Comparison of ENCODE assay signal across 9 mouse cellular contexts in genomic region chr11:99189154-99189582, GRCm38 (mm10). TPM values are rescaled to one million over a fixed set of nuclear protein-coding genes. Genes with fewer than 3 reads are reported as not detected.
A peak's percentile ranks its signal among the peaks of the same experiment; 100 is the strongest.
DNase-seq lines count a peak whose midpoint lies in the region; ATAC-seq and TF ChIP-seq lines count a peak whose summit lies in the region.
"Had no signal": no experiment of that assay in that cellular context is flagged by ENCODE, and none has a peak within 500 bp of the region (broad histone marks: within the 10 kb centered on the region; RNA-seq: fewer than 3 reads in every experiment).

No protein-coding gene starts in this region.

- no peak overlapping the region for H3K4me2 ChIP-seq in kidney, embryonic 16.5 days (replicated peaks; ENCODE audit: low read depth, low read length)
- no peak overlapping the region for H3K4me2 ChIP-seq in limb, embryonic 13.5 days (replicated peaks)

- H3K4me3 ChIP-seq in kidney, embryonic 16.5 days (ENCODE audit: low read length) = no peak overlapping the region
- H3K4me3 ChIP-seq in G1E (ENCODE audit: low read depth, low read length) = no peak overlapping the region
- no peak overlapping the region for H3K4me3 ChIP-seq in limb, embryonic 13.5 days
- H3K4me3 ChIP-seq: erythroblast, embryonic 14.5 days had no signal

- peak; percentile 77 for TF ChIP-seq CTCF in G1E (IDR thresholded peaks at IDR 0.05; ENCODE audit: low read depth, low read length)

- no peaks in the 10 kb centered on the region for H3K9me3 ChIP-seq in kidney, embryonic 16.5 days (ENCODE audit: low read length)
- no peaks in the 10 kb centered on the region; the same call in 1 of the 2 replicates for H3K9me3 ChIP-seq in G1E (replicated peaks)
- H3K9me3 ChIP-seq in limb, embryonic 13.5 days = no peaks in the 10 kb centered on the region

- H3K9ac ChIP-seq in kidney, embryonic 16.5 days (replicated peaks; ENCODE audit: low read length) = no peak overlapping the region
- peak overlapping the region; percentile 31; the same call in 1 of the 2 replicates for H3K9ac ChIP-seq in limb, embryonic 13.5 days

- 17% methylated on average over 14 of the region's 14 CpGs for WGBS in kidney, embryonic 16.5 days
- 20% methylated on average over 14 of the region's 14 CpGs for WGBS in limb, embryonic 13.5 days

- no peak overlapping the region for H3K27ac ChIP-seq in kidney, embryonic 16.5 days (ENCODE audit: low read length)
- no peak overlapping the region for H3K27ac ChIP-seq in limb, embryonic 13.5 days

- no peaks in the 10 kb centered on the region for H3K36me3 ChIP-seq in kidney, embryonic 16.5 days (ENCODE audit: insufficient read depth, low read length)
- H3K36me3 ChIP-seq in G1E (replicated peaks) = no peaks in the 10 kb centered on the region
- H3K36me3 ChIP-seq in limb, embryonic 13.5 days = no peaks in the 10 kb centered on the region

- no peak for ATAC-seq in kidney, embryonic 16.5 days (ENCODE audit: low FRiP score, low TSS enrichment)
- ATAC-seq in G1E (ENCODE audit: extremely low read depth, insufficient number of reproducible peaks, low FRiP score, poor library complexity, severe bottlenecking) = no peak
- no peak for ATAC-seq in limb, embryonic 13.5 days (ENCODE audit: low FRiP score, low read depth)

- DNase-seq in kidney, adult 18-20 months = peak; percentile 64
- peak; percentile 13 for DNase-seq in G1E (ENCODE audit: low spot score)
- DNase-seq in cerebellum, adult 11 months = peak; percentile 51
- DNase-seq in gastrocnemius, postnatal 10 days = peak; percentile 58
- DNase-seq in retina, adult 2 months (ENCODE audit: low read depth, low spot score) = peak; percentile 22
- peak; percentile 81 for DNase-seq in thymus, postnatal 4 days

- H3K27me3 ChIP-seq in kidney, embryonic 16.5 days (ENCODE audit: insufficient read depth, low read length) = peaks cover 4% of the 10 kb centered on the region; the same call in 1 of the 2 replicates
- peaks cover 18% of the 10 kb centered on the region for H3K27me3 ChIP-seq in G1E (ENCODE audit: insufficient read depth, low read length)
- peaks cover 16% of the 10 kb centered on the region; the same call in 1 of the 2 replicates for H3K27me3 ChIP-seq in limb, embryonic 13.5 days

- H3K4me1 ChIP-seq in kidney, embryonic 16.5 days (ENCODE audit: insufficient read depth, low read length) = no peaks in the 10 kb centered on the region
- H3K4me1 ChIP-seq in G1E (ENCODE audit: insufficient read depth, low read depth, low read length) = no peaks in the 10 kb centered on the region
- 0 out of 2 replicates have a peak, but pooled peaks cover 5% of the 10 kb centered on the region for H3K4me1 ChIP-seq in limb, embryonic 13.5 days

RNA-seq across cellular contexts. Expression of gene Ccr7, which starts 34.3 kb away (rescaled TPM):
- 0.19 and 0.41 TPM in 2 replicates for polyA plus RNA-seq in kidney, embryonic 16.5 days (2015; fragmentation: Nextera tagmentation; extraction: Ambion mirVana)
- total RNA-seq in G1E (2014; fragmentation: Nextera tagmentation) (not detected in 2 replicates), G1E (2017) (0.11 TPM in 1 of 2 replicates, not detected in the other)
- not detected in 2 replicates for polyA plus RNA-seq in G1E (2012)
- under 1 TPM; 0.14 to 0.23 TPM for total RNA-seq in gastrocnemius, postnatal 10 days (2021)
- 0.39 and 0.83 TPM in 2 replicates for polyA plus RNA-seq in limb, embryonic 13.5 days (2015; fragmentation: Nextera tagmentation; extraction: Ambion mirVana)
- polyA plus RNA-seq: erythroblast, embryonic 14.5 days had no signal

RNA-seq across cellular contexts. Expression of gene Smarce1, which starts 41.6 kb away (rescaled TPM):
- 260 and 277 TPM in 2 replicates for polyA plus RNA-seq in kidney, embryonic 16.5 days (2015; fragmentation: Nextera tagmentation; extraction: Ambion mirVana)
- total RNA-seq in G1E (2014; fragmentation: Nextera tagmentation) = 168 and 175 TPM in 2 replicates
- total RNA-seq in G1E (2017) = 144 and 160 TPM in 2 replicates
- 373 and 391 TPM in 2 replicates for polyA plus RNA-seq in G1E (2012)
- 10 to 100 TPM; 55.5 to 63.5 TPM for total RNA-seq in gastrocnemius, postnatal 10 days (2021)
- polyA plus RNA-seq in limb, embryonic 13.5 days (2015; fragmentation: Nextera tagmentation; extraction: Ambion mirVana) = 327 and 346 TPM in 2 replicates

RNA-seq across cellular contexts. Expression of gene Krt222, which starts 54.7 kb away (rescaled TPM):
- 0.26 and 0.31 TPM in 2 replicates for polyA plus RNA-seq in kidney, embryonic 16.5 days (2015; fragmentation: Nextera tagmentation; extraction: Ambion mirVana)
- not detected in 2 replicates for total RNA-seq in G1E (2014; fragmentation: Nextera tagmentation)
- total RNA-seq in G1E (2017) = 0.05 and 0.17 TPM in 2 replicates
- polyA plus RNA-seq in G1E (2012) = not detected in 2 replicates
- 10 to 100 TPM in 1 of 2 experiments, 1 to 10 TPM in 1; 9.3 to 11.7 TPM for total RNA-seq in gastrocnemius, postnatal 10 days (2021)
- polyA plus RNA-seq in limb, embryonic 13.5 days (2015; fragmentation: Nextera tagmentation; extraction: Ambion mirVana) = 0.17 and 0.24 TPM in 2 replicates

Comparison
In these comparisons a context has a peak if more than half of its experiments do, and no peak if none do; other contexts are left out.
1. DNase-seq: peak in every context shown above with its lines; median percentile 81 in thymus, postnatal 4 days; 64 in kidney, adult 18-20 months; 58 in gastrocnemius, postnatal 10 days; 51 in cerebellum, adult 11 months; 22 in retina, adult 2 months; 13 in G1E.